Mouse (Mus musculus): ENCODE measurements around the gene Slc35g1. TPM values are rescaled to one million over a fixed set of nuclear protein-coding genes. Genes with fewer than 3 reads are reported as not detected.

The Slc35g1 gene
- polyA plus RNA-seq, 1 experiment from 2014 or later, result 1.1 TPM

DNA sequence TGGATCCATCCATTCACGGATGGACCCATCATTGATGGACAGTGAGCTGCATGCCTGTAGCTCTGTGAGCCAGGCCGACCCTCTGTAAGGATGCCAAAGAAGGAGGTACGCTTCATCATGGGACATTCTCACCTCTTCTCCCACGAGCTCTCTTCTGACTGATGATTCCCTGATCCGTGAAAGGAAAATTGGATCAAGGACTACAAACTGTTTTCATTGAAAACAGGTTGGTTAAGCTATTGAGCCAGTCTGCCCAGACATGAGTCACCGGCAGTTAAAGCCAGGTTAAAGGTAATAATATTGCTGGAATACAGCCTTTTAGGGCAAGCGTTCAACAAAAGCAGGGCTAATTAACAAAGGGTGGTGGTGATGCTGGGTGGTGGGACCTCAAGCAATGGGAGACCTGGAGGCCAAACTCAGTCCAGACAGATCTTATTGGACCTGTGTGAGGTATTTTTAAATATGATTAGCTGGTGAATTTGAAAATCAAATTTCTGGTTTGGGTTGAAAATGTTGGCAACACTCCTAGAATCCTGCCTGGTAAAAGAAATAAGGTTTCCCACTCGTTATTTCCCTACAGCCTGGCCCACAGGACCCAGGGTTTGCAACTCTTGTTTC lies 39.5 kb upstream of the Slc35g1 start:
- H3K27me3 ChIP-seq (ENCODE audit: control insufficient read depth, insufficient read depth, low read length), result no peaks in the 10 kb centered on the region
- no peak overlapping the region for H3K27ac ChIP-seq
- H3K9ac ChIP-seq, result no peak overlapping the region
- H3K4me3 ChIP-seq (replicated peaks; ENCODE audit: low read length), result no peak overlapping the region
- H3K36me3 ChIP-seq (replicated peaks; ENCODE audit: control insufficient read depth, insufficient read depth), result no peaks in the 10 kb centered on the region
- no peak for DNase-seq (ENCODE audit: low spot score)
- H3K4me1 ChIP-seq (replicated peaks; ENCODE audit: control insufficient read depth, insufficient read depth, low read length), result no peaks in the 10 kb centered on the region
- H3K9me3 ChIP-seq (ENCODE audit: control insufficient read depth, low read length), result no peaks in the 10 kb centered on the region
- no peak overlapping the region for H3K4me2 ChIP-seq (replicated peaks)
- ATAC-seq (ENCODE audit: low FRiP score), result no peak
- WGBS, result 86% methylated on average over 8 of the region's 8 CpGs

DNA sequence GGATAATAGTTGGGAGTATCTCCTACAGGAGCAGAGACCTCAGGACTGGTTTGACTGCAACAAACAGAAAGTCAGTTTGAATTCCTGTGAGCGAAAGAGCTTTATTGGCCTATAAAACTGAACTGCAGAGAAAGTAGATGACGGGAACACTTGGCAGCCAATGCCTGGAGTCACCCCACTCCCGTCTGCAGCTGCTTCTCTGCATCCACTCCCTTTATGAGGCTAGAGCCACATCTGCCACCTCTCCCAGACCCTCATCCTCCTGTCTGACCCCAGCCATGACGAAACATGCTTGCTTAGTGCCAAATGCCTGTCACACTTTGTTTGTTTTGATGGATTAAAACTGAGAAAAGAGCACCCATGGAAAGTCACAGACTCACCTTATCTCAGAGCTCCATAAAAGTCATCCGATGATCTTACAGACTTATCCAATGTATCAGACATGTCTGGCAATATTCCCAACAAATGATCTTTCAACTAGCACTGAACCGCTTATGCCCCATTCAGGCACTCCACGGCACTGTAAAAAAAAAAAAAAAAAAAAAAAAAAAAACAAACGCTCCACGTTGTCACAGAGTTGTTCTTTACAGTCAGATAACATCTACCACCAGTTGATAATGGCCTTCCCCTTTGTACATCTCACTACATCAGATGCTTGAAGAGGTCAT lies 37.7 kb upstream of the Slc35g1 start:
- Histone ChIP-seq H3K27ac (no peak overlapping the region), H3K4me2 (replicated peaks) (no peak overlapping the region), H3K4me3 (replicated peaks; ENCODE audit: low read length) (no peak overlapping the region), H3K9me3 (ENCODE audit: control insufficient read depth, low read length) (no peaks in the 10 kb centered on the region), H3K27me3 (ENCODE audit: control insufficient read depth, insufficient read depth, low read length) (no peaks in the 10 kb centered on the region), H3K4me1 (replicated peaks; ENCODE audit: control insufficient read depth, insufficient read depth, low read length) (no peaks in the 10 kb centered on the region), H3K9ac (no peak overlapping the region), H3K36me3 (replicated peaks; ENCODE audit: control insufficient read depth, insufficient read depth) (no peaks in the 10 kb centered on the region)
- ATAC-seq (ENCODE audit: low FRiP score) (no peak), DNase-seq (ENCODE audit: low spot score) (no peak)
- 74% methylated on average over 9 of the region's 9 CpGs for WGBS

DNA sequence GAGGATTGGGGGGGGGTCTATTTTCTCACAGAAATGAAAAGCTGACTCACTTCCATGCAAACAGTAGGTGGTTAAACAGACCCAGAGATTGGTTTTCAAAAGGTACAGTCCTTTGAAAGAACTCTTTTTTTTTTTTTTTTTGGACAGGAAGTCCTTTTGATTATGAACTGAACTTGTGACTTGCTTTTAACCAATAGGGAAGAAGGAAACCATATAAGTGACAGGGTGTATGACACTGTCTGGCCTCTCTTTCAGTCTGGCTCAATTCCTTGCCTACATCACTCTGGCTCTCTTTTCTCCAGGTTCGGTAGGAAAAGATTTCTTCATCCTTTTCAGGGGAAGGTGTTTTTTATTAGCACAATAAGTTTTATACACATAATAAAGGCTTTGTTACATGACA lies 36.5 kb upstream of the Slc35g1 start:
- H3K4me2 ChIP-seq (replicated peaks), result no peak overlapping the region
- no peak for DNase-seq (ENCODE audit: low spot score)
- no peak overlapping the region for H3K27ac ChIP-seq
- no peaks in the 10 kb centered on the region for H3K9me3 ChIP-seq (ENCODE audit: control insufficient read depth, low read length)
- WGBS, result 80% methylated on average over 1 of the region's 1 CpGs
- no peak overlapping the region for H3K9ac ChIP-seq
- no peak for ATAC-seq (ENCODE audit: low FRiP score)
- H3K4me3 ChIP-seq (replicated peaks; ENCODE audit: low read length), result no peak overlapping the region
- no peaks in the 10 kb centered on the region for H3K27me3 ChIP-seq (ENCODE audit: control insufficient read depth, insufficient read depth, low read length)
- no peaks in the 10 kb centered on the region for H3K36me3 ChIP-seq (replicated peaks; ENCODE audit: control insufficient read depth, insufficient read depth)
- no peaks in the 10 kb centered on the region for H3K4me1 ChIP-seq (replicated peaks; ENCODE audit: control insufficient read depth, insufficient read depth, low read length)

DNA sequence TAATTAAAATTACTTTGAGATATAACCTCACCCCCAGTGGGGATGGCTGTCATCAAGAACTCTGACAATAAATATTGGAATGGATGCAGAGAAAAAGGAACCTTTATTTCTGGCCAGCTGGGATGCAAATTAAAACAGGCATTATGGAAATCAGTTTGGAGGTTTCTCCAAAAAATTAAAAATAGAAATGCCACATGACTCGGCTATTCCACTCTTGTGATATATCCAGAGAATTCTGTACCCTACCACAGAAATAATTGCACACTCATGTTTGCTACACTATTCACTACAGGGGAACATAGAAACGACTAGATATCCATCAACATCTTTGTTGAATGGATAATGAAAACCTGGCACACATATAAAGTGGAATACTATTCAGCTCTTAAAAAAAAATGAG lies 33.9 kb upstream of the Slc35g1 start:
- Histone ChIP-seq H3K4me3 (replicated peaks; ENCODE audit: low read length) (no peak overlapping the region), H3K4me1 (replicated peaks; ENCODE audit: control insufficient read depth, insufficient read depth, low read length) (no peaks in the 10 kb centered on the region), H3K27me3 (ENCODE audit: control insufficient read depth, insufficient read depth, low read length) (no peaks in the 10 kb centered on the region), H3K4me2 (replicated peaks) (no peak overlapping the region), H3K9ac (no peak overlapping the region), H3K9me3 (ENCODE audit: control insufficient read depth, low read length) (no peaks in the 10 kb centered on the region), H3K27ac (no peak overlapping the region), H3K36me3 (replicated peaks; ENCODE audit: control insufficient read depth, insufficient read depth) (no peaks in the 10 kb centered on the region)
- DNase-seq (ENCODE audit: low spot score), result no peak
- ATAC-seq (ENCODE audit: low FRiP score), result no peak
- 75% methylated on average over 2 of the region's 2 CpGs for WGBS

DNA sequence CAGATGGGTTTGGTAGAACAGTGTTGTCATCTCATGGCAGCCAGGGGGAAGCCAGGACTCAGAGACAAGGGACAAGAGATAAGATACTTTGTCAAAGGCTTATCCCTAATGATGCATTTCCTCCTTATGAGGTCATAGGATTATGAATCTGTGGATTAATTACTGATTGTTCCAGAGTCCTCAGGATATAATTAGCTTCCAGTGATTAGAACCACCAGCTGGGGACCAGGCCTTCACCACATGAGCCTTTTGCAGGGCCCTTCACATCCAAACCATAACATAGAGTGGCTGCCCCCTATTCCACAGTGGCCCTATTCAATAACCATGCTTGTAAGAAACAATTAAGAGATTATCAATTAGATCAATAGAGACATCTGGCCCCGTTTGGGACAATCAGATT lies 32.4 kb upstream of the Slc35g1 start:
- no peak for ATAC-seq (ENCODE audit: low FRiP score)
- Histone ChIP-seq H3K36me3 (replicated peaks; ENCODE audit: control insufficient read depth, insufficient read depth) (no peaks in the 10 kb centered on the region), H3K4me2 (replicated peaks) (no peak overlapping the region), H3K4me1 (replicated peaks; ENCODE audit: control insufficient read depth, insufficient read depth, low read length) (no peaks in the 10 kb centered on the region), H3K4me3 (replicated peaks; ENCODE audit: low read length) (no peak overlapping the region), H3K9me3 (ENCODE audit: control insufficient read depth, low read length) (no peaks in the 10 kb centered on the region), H3K27me3 (ENCODE audit: control insufficient read depth, insufficient read depth, low read length) (no peaks in the 10 kb centered on the region), H3K9ac (no peak overlapping the region), H3K27ac (no peak overlapping the region)
- 35% methylated on average over 1 of the region's 1 CpGs for WGBS
- no peak for DNase-seq (ENCODE audit: low spot score)

DNA sequence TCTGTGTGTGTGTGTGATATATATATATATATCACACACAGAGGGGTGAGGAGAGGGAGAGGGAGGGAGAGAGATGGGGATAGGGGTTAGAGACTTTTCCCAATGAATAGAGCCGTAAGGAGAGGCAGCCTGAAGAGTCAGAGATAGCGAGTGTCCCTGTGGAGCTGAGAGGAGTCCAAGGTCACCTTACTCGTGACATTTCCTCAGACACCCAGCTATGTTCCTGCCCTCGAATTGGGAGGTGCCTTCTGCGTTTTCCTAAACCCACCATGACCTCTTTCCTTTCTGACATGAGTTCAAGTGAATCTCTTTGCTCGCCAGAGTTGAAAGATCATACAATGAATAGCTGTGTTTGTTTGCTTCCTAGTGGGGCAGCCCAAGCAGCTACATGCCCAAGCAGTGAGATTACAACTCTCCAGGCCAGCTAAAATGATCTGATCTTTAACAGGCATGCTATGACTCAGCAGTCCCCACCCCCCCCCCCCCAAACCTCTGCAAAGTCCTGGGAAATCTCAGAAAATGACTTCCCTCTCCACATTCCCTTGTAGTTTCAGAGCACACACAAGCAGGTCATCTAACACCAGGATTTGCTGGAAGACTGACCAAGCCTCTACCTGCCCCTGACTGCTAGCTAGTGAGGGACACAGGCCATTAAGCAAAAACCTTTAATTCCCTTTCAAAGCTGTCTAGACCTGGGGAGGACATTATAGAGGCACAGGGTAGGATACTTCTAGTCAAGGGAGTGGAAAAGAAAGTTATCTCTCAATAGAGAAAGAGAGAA lies 31.7 kb upstream of the Slc35g1 start:
- H3K9me3 ChIP-seq (ENCODE audit: control insufficient read depth, low read length), result 0 out of 2 replicates have a peak, but pooled peaks cover 2% of the 10 kb centered on the region
- no peak overlapping the region for H3K4me2 ChIP-seq (replicated peaks)
- WGBS, result 40% methylated on average over 6 of the region's 6 CpGs
- H3K4me3 ChIP-seq (replicated peaks; ENCODE audit: low read length), result no peak overlapping the region
- H3K4me1 ChIP-seq (replicated peaks; ENCODE audit: control insufficient read depth, insufficient read depth, low read length), result no peaks in the 10 kb centered on the region
- DNase-seq (ENCODE audit: low spot score), result no peak
- H3K27me3 ChIP-seq (ENCODE audit: control insufficient read depth, insufficient read depth, low read length), result no peaks in the 10 kb centered on the region
- no peak for ATAC-seq (ENCODE audit: low FRiP score)
- H3K9ac ChIP-seq, result no peak overlapping the region
- no peaks in the 10 kb centered on the region for H3K36me3 ChIP-seq (replicated peaks; ENCODE audit: control insufficient read depth, insufficient read depth)
- H3K27ac ChIP-seq, result no peak overlapping the region

DNA sequence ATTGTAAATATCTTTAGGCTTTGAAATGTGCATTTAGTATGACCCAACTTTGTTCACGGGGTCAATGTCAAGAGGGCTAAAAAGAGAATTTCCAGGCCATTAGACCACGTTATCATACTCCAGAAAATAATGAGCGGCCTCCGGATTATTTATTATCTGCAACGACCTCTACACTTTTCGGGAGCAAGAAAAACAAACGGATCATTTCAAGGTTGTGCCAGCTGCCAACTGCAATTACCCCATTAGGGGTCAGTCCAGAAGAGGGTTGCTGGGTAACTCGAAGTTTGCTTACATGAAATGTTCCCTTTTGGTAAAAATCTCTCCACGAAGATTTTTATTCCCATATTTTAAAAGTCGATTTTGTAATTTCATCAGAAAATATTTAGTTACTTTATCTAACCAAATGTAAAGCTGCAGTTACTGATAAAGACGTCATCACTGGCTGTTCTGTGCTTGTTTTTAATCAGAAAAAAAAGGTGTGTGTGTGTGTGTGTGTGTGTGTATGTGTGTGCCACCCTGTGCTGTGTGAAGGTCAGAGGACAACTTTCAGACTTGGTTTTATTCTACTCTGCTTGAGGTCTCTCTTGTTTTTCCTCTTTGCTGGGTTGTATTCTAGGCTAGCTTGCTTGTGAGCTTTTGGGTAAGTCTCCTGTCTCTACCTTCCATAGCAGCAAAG lies 30.7 kb upstream of the Slc35g1 start:
- Histone ChIP-seq H3K9me3 (ENCODE audit: control insufficient read depth, low read length) (0 out of 2 replicates have a peak, but pooled peaks cover 3% of the 10 kb centered on the region), H3K4me3 (replicated peaks; ENCODE audit: low read length) (no peak overlapping the region), H3K27ac (no peak overlapping the region), H3K27me3 (ENCODE audit: control insufficient read depth, insufficient read depth, low read length) (no peaks in the 10 kb centered on the region), H3K36me3 (replicated peaks; ENCODE audit: control insufficient read depth, insufficient read depth) (no peaks in the 10 kb centered on the region), H3K9ac (no peak overlapping the region), H3K4me1 (replicated peaks; ENCODE audit: control insufficient read depth, insufficient read depth, low read length) (no peaks in the 10 kb centered on the region), H3K4me2 (replicated peaks) (no peak overlapping the region)
- DNase-seq (ENCODE audit: low spot score) (no peak), ATAC-seq (ENCODE audit: low FRiP score) (no peak)
- 63% methylated on average over 11 of the region's 11 CpGs for WGBS

DNA sequence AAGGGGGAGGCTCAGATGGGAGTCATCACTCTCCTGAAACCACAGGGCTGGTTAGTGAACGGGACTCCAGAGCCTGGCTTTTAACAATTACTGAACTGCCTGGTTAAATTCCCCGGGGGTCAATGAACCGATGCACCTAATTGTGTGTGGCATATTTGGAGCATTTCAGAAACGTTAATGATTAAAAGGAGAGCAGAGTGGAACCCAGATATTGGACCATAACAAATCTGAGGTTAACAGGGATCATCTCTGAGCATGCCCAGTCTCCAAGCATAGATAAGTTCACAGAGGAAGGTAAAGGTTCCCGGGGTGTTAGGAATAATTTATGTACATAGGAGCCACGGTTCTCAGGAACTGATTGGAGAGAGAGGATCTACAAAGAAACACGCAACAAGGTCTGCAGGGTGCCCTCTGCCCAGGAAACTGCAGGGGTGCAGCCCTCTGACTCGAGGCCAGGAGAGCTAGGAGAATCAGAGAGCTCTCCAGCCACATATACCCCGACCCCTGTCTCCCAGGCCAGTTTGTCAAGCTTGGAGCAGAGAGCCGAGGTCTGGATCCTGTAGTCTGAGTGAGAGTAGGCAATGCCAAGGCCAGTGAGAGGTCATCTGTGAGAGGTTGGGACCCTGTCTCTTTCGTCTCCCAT lies 23.2 kb upstream of the Slc35g1 start:
- no peak for DNase-seq (ENCODE audit: low spot score)
- Histone ChIP-seq H3K4me2 (replicated peaks) (no peak overlapping the region), H3K27me3 (ENCODE audit: control insufficient read depth, insufficient read depth, low read length) (no peaks in the 10 kb centered on the region), H3K27ac (no peak overlapping the region), H3K36me3 (replicated peaks; ENCODE audit: control insufficient read depth, insufficient read depth) (no peaks in the 10 kb centered on the region), H3K4me1 (replicated peaks; ENCODE audit: control insufficient read depth, insufficient read depth, low read length) (0 out of 2 replicates have a peak, but pooled peaks cover 6% of the 10 kb centered on the region), H3K4me3 (replicated peaks; ENCODE audit: low read length) (no peak overlapping the region), H3K9me3 (ENCODE audit: control insufficient read depth, low read length) (0 out of 2 replicates have a peak, but pooled peaks cover 3% of the 10 kb centered on the region), H3K9ac (no peak overlapping the region)
- ATAC-seq (ENCODE audit: low FRiP score), result no peak
- 21% methylated on average over 11 of the region's 11 CpGs for WGBS
